ENCODE assay signal across 13 mouse cellular contexts in the genomic region with DNA sequence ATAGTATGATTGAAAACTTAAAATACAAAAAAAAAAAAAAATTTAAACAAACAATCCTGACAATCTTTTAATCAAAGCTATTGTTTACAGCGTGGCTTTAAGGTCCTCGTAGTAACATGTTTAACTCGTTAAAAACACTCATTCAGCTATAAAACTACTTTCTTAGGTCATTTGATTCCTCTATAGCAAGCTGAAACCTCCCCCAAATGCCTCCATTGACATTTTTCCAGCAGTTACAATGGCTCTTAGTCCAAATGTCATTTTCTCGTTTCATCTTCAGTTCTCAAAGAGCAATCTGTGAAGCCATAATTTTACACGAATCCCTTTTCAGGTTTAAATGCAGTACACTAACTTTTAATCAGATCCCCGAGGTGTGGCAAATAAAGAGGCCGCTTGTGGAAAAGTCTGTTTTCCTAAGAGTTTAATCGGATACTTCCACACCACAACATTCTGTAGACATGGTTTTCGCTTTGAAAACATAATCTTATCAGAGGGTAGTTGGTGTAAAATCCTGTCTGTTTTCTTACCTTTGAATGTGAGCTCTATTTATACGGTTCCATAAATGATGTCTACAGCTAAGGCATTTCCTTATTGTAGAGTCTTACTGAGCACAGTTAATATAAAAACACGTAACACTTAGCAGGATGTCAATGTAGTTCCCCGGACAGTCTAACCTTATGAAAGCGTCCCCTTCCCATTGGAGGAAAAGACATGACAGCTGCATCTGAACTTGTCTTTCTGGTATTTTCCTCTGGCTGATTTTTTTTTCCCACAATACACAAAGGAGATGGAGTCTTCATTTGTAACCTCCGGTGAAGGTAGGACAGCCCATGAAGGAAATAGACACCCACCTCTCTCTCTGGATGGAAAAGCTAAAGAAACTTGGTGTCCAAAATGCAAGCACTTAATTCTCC.
DNase-seq lines count a peak whose midpoint lies in the region; ATAC-seq lines count a peak whose summit lies in the region.
"Had no signal": no experiment of that assay in that cellular context is flagged by ENCODE, and none has a peak within 500 bp of the region (broad histone marks: within the 10 kb centered on the region; RNA-seq: fewer than 3 reads in every experiment).

No protein-coding gene starts in this region.

- no peaks in the 10 kb centered on the region for H3K36me3 ChIP-seq in hindbrain, embryonic 12.5 days
- H3K36me3 ChIP-seq in hindbrain, embryonic 16.5 days (ENCODE audit: control insufficient read depth, insufficient read depth, low read length) = no peaks in the 10 kb centered on the region
- no peaks in the 10 kb centered on the region for H3K36me3 ChIP-seq in kidney, embryonic 14.5 days (ENCODE audit: control insufficient read depth, insufficient read depth, low read length)
- H3K36me3 ChIP-seq in stomach, embryonic 14.5 days (ENCODE audit: control insufficient read depth, insufficient read depth, low read length) = no peaks in the 10 kb centered on the region
- H3K36me3 ChIP-seq: embryonic facial prominence, embryonic 13.5 days; liver, embryonic 15.5 days had no signal

- H3K4me3 ChIP-seq in hindbrain, embryonic 12.5 days = no peak overlapping the region
- H3K4me3 ChIP-seq in hindbrain, embryonic 16.5 days (ENCODE audit: low read length) = no peak overlapping the region
- no peak overlapping the region for H3K4me3 ChIP-seq in kidney, embryonic 14.5 days (ENCODE audit: low read length)
- no peak overlapping the region for H3K4me3 ChIP-seq in stomach, embryonic 14.5 days (ENCODE audit: low read depth, low read length)
- H3K4me3 ChIP-seq: embryonic facial prominence, embryonic 13.5 days; liver, embryonic 15.5 days had no signal

- 62% methylated on average over 14 of the region's 14 CpGs for WGBS in hindbrain, embryonic 12.5 days
- WGBS in hindbrain, embryonic 16.5 days = 72% methylated on average over 14 of the region's 14 CpGs
- WGBS in kidney, embryonic 14.5 days = 24% methylated on average over 14 of the region's 14 CpGs
- WGBS in stomach, embryonic 14.5 days = 57% methylated on average over 14 of the region's 14 CpGs

- peak overlapping the region; percentile 17; the same call in 1 of the 2 replicates for H3K27ac ChIP-seq in hindbrain, embryonic 12.5 days
- H3K27ac ChIP-seq in hindbrain, embryonic 16.5 days (ENCODE audit: low read depth, low read length) = no peak overlapping the region
- peak overlapping the region; percentile 89 for H3K27ac ChIP-seq in kidney, embryonic 14.5 days (ENCODE audit: low read depth, low read length)
- H3K27ac ChIP-seq in stomach, embryonic 14.5 days (ENCODE audit: low read length) = peak overlapping the region; percentile 77; the same call in 1 of the 2 replicates
- H3K27ac ChIP-seq: embryonic facial prominence, embryonic 13.5 days; liver, embryonic 15.5 days had no signal

- no peak overlapping the region for H3K9ac ChIP-seq in hindbrain, embryonic 12.5 days
- H3K9ac ChIP-seq in hindbrain, embryonic 16.5 days (ENCODE audit: low read depth, low read length) = no peak overlapping the region
- H3K9ac ChIP-seq in kidney, embryonic 14.5 days (ENCODE audit: low read depth, low read length) = peak overlapping the region; percentile 0; the same call in 1 of the 2 replicates
- H3K9ac ChIP-seq in stomach, embryonic 14.5 days (replicated peaks; ENCODE audit: low read depth, low read length) = no peak overlapping the region
- H3K9ac ChIP-seq: embryonic facial prominence, embryonic 13.5 days; liver, embryonic 15.5 days had no signal

- ATAC-seq in hindbrain, embryonic 12.5 days (ENCODE audit: low FRiP score) = no peak
- no peak for ATAC-seq in hindbrain, embryonic 16.5 days
- ATAC-seq in kidney, embryonic 14.5 days (ENCODE audit: low FRiP score, low TSS enrichment) = no peak
- ATAC-seq in stomach, embryonic 14.5 days (ENCODE audit: insufficient number of reproducible peaks, insufficient read depth, low FRiP score, low read depth) = no peak

- H3K9me3 ChIP-seq in hindbrain, embryonic 12.5 days (replicated peaks) = no peaks in the 10 kb centered on the region
- H3K9me3 ChIP-seq in hindbrain, embryonic 16.5 days (ENCODE audit: control insufficient read depth, low read length) = no peaks in the 10 kb centered on the region
- no peaks in the 10 kb centered on the region for H3K9me3 ChIP-seq in kidney, embryonic 14.5 days (ENCODE audit: control insufficient read depth, low read length)
- no peaks in the 10 kb centered on the region for H3K9me3 ChIP-seq in stomach, embryonic 14.5 days (ENCODE audit: control insufficient read depth, low read depth, low read length)
- H3K9me3 ChIP-seq: embryonic facial prominence, embryonic 13.5 days; liver, embryonic 15.5 days had no signal

- H3K27me3 ChIP-seq in hindbrain, embryonic 12.5 days = no peaks in the 10 kb centered on the region
- H3K27me3 ChIP-seq in hindbrain, embryonic 16.5 days (replicated peaks; ENCODE audit: control insufficient read depth, insufficient read depth, low read length) = no peaks in the 10 kb centered on the region
- no peaks in the 10 kb centered on the region for H3K27me3 ChIP-seq in kidney, embryonic 14.5 days (ENCODE audit: control insufficient read depth, insufficient read depth, low read length)
- H3K27me3 ChIP-seq in stomach, embryonic 14.5 days (ENCODE audit: control insufficient read depth, insufficient read depth, low read length) = no peaks in the 10 kb centered on the region
- H3K27me3 ChIP-seq: embryonic facial prominence, embryonic 13.5 days; liver, embryonic 15.5 days had no signal

- peaks cover 13% of the 10 kb centered on the region for H3K4me1 ChIP-seq in hindbrain, embryonic 12.5 days
- no peaks in the 10 kb centered on the region for H3K4me1 ChIP-seq in hindbrain, embryonic 16.5 days (ENCODE audit: control insufficient read depth, insufficient read depth, low read depth, low read length)
- H3K4me1 ChIP-seq in kidney, embryonic 14.5 days (ENCODE audit: control insufficient read depth, insufficient read depth, low read length) = peaks cover 24% of the 10 kb centered on the region
- peaks cover 12% of the 10 kb centered on the region; the same call in 1 of the 2 replicates for H3K4me1 ChIP-seq in stomach, embryonic 14.5 days (ENCODE audit: control insufficient read depth, insufficient read depth, low read length)

- DNase-seq in embryo, embryonic 10.5 days (ENCODE audit: low spot score) = peak; percentile 28
- no peak for DNase-seq in embryo, embryonic 10 days (ENCODE audit: low spot score)
- DNase-seq in adrenal gland, adult 18-20 months (ENCODE audit: low spot score in 2 of 2) = no peak
- DNase-seq in thymus, postnatal 10 days (ENCODE audit: low spot score in 2 of 2) = no peak
- DNase-seq: adrenal gland, postnatal 25 days; cerebellum, adult 11-12 months; gastrocnemius, postnatal 10 days had no signal

- H3K4me2 ChIP-seq in hindbrain, embryonic 12.5 days (replicated peaks) = no peak overlapping the region
- H3K4me2 ChIP-seq in hindbrain, embryonic 16.5 days (ENCODE audit: low read length) = no peak overlapping the region
- H3K4me2 ChIP-seq in kidney, embryonic 14.5 days (replicated peaks; ENCODE audit: low read depth, low read length) = peak overlapping the region; percentile 17; the same call in 1 of the 2 replicates
- no peak overlapping the region for H3K4me2 ChIP-seq in stomach, embryonic 14.5 days (replicated peaks; ENCODE audit: low read depth, low read length)
- H3K4me2 ChIP-seq: embryonic facial prominence, embryonic 13.5 days; liver, embryonic 15.5 days had no signal
